Mouse (Mus musculus): ENCODE data around the gene B3gntl1. TPM values are rescaled to one million over a fixed set of nuclear protein-coding genes. Genes with fewer than 3 reads are reported as not detected.

Gene B3gntl1
- polyA plus RNA-seq, 3 experiments from 2014 or later = 6.4 to 12.1 (median 10.7) TPM

DNA sequence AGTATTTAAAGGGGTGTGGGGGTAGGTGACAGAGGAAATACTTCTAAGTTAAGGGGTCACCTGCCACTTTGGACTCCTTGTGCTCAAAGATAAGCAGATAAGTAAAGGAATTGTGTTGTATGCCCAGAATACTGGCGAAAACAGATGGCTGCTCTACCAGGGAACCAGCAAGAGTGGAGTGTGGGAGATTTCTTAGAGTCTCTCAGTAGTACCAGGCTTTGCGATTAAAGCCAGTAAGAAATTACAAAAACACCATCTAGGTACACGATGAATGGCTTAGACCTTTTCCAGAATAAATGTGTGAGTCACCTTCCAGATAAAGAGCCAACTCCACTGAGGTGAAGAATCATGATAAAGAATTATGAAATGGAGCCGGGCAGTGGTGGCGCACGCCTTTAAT is 27.6 kb downstream of the B3gntl1 start:
- no peak for ATAC-seq

GRCm38 (mm10) chr11:121641501-121642145 is 31.3 kb downstream of the B3gntl1 start:
- ATAC-seq = no peak

- no peak for ATAC-seq
Observed at GRCm38 (mm10) chr11:121636646-121637045, 36.3 kb downstream of the B3gntl1 start.

- ATAC-seq = no peak
Observed at GRCm38 (mm10) chr11:121631410-121631809, 41.5 kb downstream of the B3gntl1 start.

DNA sequence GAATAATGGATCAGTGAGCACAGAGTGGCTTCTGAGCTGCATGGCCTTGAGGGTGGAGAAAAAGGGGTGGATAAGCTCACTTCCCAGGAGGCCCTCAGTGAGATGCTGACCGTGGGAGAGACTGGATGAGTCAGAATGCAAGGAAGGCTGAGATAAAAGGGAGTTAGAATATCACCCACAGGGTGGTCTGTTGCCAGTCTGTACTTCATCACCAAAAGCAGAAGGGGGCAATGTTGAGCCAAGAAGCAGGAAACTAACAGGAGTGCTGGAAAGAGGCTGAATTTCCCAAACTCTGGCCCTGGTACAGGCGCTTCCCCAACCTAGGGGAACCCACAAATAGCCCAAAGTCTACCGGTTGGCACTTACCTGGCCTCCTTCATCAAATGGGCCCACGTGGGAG is 42.5 kb downstream of the B3gntl1 start:
- ATAC-seq = no peak

- ATAC-seq = no peak
Observed at GRCm38 (mm10) chr11:121629529-121629928, 43.4 kb downstream of the B3gntl1 start.

- no peak for ATAC-seq
Observed at GRCm38 (mm10) chr11:121627521-121627920, 45.4 kb downstream of the B3gntl1 start.

GRCm38 (mm10) chr11:121625007-121625406 is 47.9 kb downstream of the B3gntl1 start:
- no peak for ATAC-seq

- ATAC-seq = no peak
Observed at GRCm38 (mm10) chr11:121617371-121617770, 55.6 kb downstream of the B3gntl1 start.

DNA sequence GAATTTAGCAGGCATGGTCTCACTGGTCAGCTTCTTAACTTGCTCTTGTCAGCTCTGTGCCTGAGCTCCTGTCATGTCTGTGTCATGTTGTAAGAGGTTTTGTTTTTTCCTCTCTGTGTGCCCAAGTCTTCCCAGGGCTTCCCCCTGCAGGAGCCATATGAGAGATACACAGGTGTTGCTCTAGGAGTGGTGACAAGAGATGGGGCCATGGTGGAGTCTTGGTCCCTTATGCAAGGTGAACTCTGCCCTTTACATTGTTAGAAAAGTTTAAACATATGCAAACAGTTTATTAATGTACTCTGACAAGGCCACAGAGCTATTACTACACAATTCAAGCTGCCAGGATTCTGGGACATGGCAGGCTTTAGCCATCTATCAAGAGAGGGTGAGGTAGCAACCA is 56.5 kb downstream of the B3gntl1 start:
- ATAC-seq = no peak

GRCm38 (mm10) chr11:121615961-121616485 is 56.9 kb downstream of the B3gntl1 start:
- ATAC-seq = no peak

DNA sequence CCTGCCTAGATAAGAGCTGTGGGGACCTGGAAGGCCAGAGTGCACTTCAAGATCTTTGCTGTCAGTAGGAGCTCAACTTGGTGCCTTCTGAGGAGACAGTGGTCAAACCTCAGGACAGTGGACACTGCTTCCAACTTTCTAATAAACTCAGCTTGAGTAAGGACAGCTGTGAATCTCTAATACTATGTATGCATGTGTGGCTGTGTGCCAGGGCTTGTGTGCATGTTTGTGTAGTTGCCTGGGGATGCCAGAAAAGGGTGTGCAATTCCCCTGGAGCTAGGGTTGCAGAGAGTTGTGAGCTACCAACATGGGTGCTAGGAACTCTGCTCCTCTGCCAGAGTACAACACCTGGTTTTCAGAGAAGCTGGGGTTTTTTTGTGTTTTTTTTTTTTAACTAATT is 62.0 kb downstream of the B3gntl1 start:
- no peak for ATAC-seq

DNA sequence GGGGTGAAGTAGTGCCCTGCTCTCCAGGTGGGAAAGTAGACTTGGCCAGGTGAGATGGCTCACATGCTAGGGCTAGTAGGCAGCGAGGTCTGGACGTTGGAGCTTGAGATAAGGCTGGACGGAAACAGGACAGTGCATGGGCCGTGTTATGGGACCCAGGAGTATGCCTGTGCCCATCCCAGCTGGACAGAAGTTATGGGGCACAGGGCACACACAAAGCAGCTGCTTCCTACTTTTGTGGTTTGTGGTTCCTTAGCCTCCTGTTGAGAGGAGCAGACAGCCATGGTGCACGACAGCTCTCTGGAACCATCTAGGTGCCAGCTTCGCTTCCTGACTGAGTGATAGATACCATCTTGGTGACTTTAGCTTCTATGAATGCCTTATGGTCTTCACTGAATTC is 67.3 kb downstream of the B3gntl1 start:
- ATAC-seq = no peak

GRCm38 (mm10) chr11:121601422-121601821 is 71.5 kb downstream of the B3gntl1 start:
- ATAC-seq = no peak

- no peak for ATAC-seq
Observed at GRCm38 (mm10) chr11:121597254-121597653, 75.7 kb downstream of the B3gntl1 start.

DNA sequence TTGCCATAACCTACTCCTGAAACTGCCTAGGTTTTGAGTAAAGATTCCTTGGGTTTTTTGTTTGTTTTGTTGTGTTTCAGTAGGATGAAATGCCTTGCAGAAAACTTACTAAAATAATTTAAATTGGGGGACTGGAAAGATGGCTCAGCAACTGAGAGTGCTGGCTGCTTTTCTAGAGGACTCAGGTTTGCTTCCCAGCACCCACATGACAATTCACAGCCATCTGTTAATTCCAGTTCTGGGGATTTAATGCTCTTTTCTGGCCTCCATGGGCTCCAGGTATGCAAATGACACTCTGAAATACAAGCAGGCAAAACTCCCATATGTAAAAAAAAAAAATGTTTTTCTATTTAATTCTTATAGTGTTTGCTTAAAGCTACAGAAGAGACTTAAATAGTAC is 91.1 kb downstream of the B3gntl1 start:
- no peak for ATAC-seq

Other genes starting within 250 kb of the B3gntl1 start
- under 1 TPM in 1 of 3 experiments, not detected in 2; 0.18 TPM for gene Fn3k, start 238.2 kb downstream of the B3gntl1 start, polyA plus RNA-seq (2017; shearing (Covaris generic))
- gene Tbcd, start 221.2 kb downstream of the B3gntl1 start, polyA plus RNA-seq (2017; shearing (Covaris generic)) = 10 to 100 TPM; 15.2 to 27.0 (median 25.9) TPM
- 1 to 10 TPM in 1 of 3 experiments, under 1 TPM in 2; 0.78 to 1.3 (median 0.94) TPM for gene Zfp750, start 153.8 kb downstream of the B3gntl1 start, polyA plus RNA-seq (2017; shearing (Covaris generic))
- gene Metrnl, start 28.4 kb upstream of the B3gntl1 start, polyA plus RNA-seq (2017; shearing (Covaris generic)) = 1 to 10 TPM in 2 of 3 experiments, under 1 TPM in 1; 0.55 to 3.0 (median 2.1) TPM
- gene Ptchd3, start 157.1 kb upstream of the B3gntl1 start, polyA plus RNA-seq (2017; shearing (Covaris generic)) = not detected